Comparison of ENCODE assay signal across 25 mouse cellular contexts in genomic region chr6:72265664-72266063, GRCm38 (mm10). TPM values are rescaled to one million over a fixed set of nuclear protein-coding genes. Genes with fewer than 3 reads are reported as not detected.
DNase-seq lines count a peak whose midpoint lies in the region; ATAC-seq lines count a peak whose summit lies in the region.
"Had no signal": no experiment of that assay in that cellular context is flagged by ENCODE, and none has a peak within 500 bp of the region (broad histone marks: within the 10 kb centered on the region; RNA-seq: fewer than 3 reads in every experiment).

No protein-coding gene starts in this region.

- WGBS in liver, embryonic 16.5 days (ENCODE audit: insufficient replicate concordance) = 35% methylated on average over 6 of the region's 6 CpGs

- H3K36me3 ChIP-seq in liver, embryonic 16.5 days (ENCODE audit: control insufficient read depth, insufficient read depth) = no peaks in the 10 kb centered on the region
- H3K36me3 ChIP-seq: embryonic facial prominence, embryonic 12.5 days; limb, embryonic 15.5 days; lung, embryonic 15.5 days; midbrain, embryonic 10.5 days had no signal

- H3K27ac ChIP-seq in liver, embryonic 16.5 days (ENCODE audit: low read length) = no peak overlapping the region
- H3K27ac ChIP-seq: embryonic facial prominence, embryonic 12.5 days; limb, embryonic 15.5 days; lung, embryonic 15.5 days; midbrain, embryonic 10.5 days had no signal

- intact Hi-C loops in heart, postnatal 25 days (cut with DNase I) = no loop called here

- peaks cover 13% of the 10 kb centered on the region for H3K4me1 ChIP-seq in liver, embryonic 16.5 days (ENCODE audit: control insufficient read depth, low read depth, low read length)
- H3K4me1 ChIP-seq: embryonic facial prominence, embryonic 12.5 days had no signal

- H3K9ac ChIP-seq in liver, embryonic 16.5 days (ENCODE audit: low read depth, low read length) = no peak overlapping the region
- H3K9ac ChIP-seq: embryonic facial prominence, embryonic 12.5 days; limb, embryonic 15.5 days; lung, embryonic 15.5 days had no signal

- ATAC-seq in liver, embryonic 16.5 days (ENCODE audit: low read depth) = peak; percentile 14
- ATAC-seq in granulocyte monocyte progenitor cell, adult 5-6 weeks (replicated peaks; ENCODE audit: poor library complexity, severe bottlenecking) = peak; percentile 45; the same call in 1 of the 2 replicates
- ATAC-seq in megakaryocyte progenitor cell, adult 5-6 weeks (replicated peaks; ENCODE audit: poor library complexity) = peak; percentile 43
- ATAC-seq: forebrain, embryonic 14.5 days had no signal

- peaks cover 32% of the 10 kb centered on the region for H3K27me3 ChIP-seq in liver, embryonic 16.5 days (ENCODE audit: control insufficient read depth, insufficient read depth, low read depth, low read length)
- H3K27me3 ChIP-seq: lung, embryonic 15.5 days had no signal

- H3K9me3 ChIP-seq in liver, embryonic 16.5 days (replicated peaks; ENCODE audit: control insufficient read depth, low read length) = no peaks in the 10 kb centered on the region
- H3K9me3 ChIP-seq: embryonic facial prominence, embryonic 12.5 days; limb, embryonic 15.5 days; lung, embryonic 15.5 days; midbrain, embryonic 10.5 days had no signal

- DNase-seq in heart, adult 8-10 months (ENCODE audit: low spot score) = peak; percentile 54
- no peak for DNase-seq in heart, postnatal 25 days (ENCODE audit: low spot score)
- no peak for DNase-seq in liver
- no peak for DNase-seq in right cerebral cortex, postnatal 36 days (ENCODE audit: low spot score in 2 of 2)
- DNase-seq: cerebellum, adult 8-10 months; gastrocnemius, postnatal 25 days; right cerebral cortex, postnatal 25 days; thymus, adult 2 months had no signal

- H3K4me2 ChIP-seq in liver, embryonic 16.5 days (ENCODE audit: low read depth, low read length) = no peak overlapping the region
- H3K4me2 ChIP-seq: embryonic facial prominence, embryonic 12.5 days; limb, embryonic 15.5 days; lung, embryonic 15.5 days had no signal

- no peak overlapping the region for H3K4me3 ChIP-seq in liver, embryonic 16.5 days (ENCODE audit: low read depth, low read length)
- H3K4me3 ChIP-seq: embryonic facial prominence, embryonic 12.5 days; erythroblast, embryonic 14.5 days; limb, embryonic 15.5 days; lung, embryonic 15.5 days; midbrain, embryonic 10.5 days had no signal

RNA-seq across cellular contexts. Expression of gene Atoh8, which starts 30.3 kb away (rescaled TPM):
- total RNA-seq in heart, adult 8-10 months (2022) = 10 to 100 TPM in 2 of 4 experiments, 1 to 10 TPM in 2; 9.6 to 10.9 (median 10.1) TPM
- 10 to 100 TPM in 1 of 2 experiments, 1 to 10 TPM in 1; 6.1 to 12.4 TPM for total RNA-seq in heart, postnatal 25 days (2021)
- 0.90 and 0.92 TPM in 2 replicates for polyA plus RNA-seq in liver, embryonic 16.5 days (2015; fragmentation: Nextera tagmentation; extraction: Ambion mirVana)
- 1.5 TPM in 1 of 2 replicates, not detected in the other for total RNA-seq in granulocyte monocyte progenitor cell, adult 5-6 weeks (2014; fragmentation: Nextera tagmentation)
- total RNA-seq in granulocyte monocyte progenitor cell, adult 5-6 weeks (2017) = not detected in 2 replicates
- total RNA-seq in megakaryocyte progenitor cell, adult 5-6 weeks (2015) = not detected in 2 replicates
- not detected in 2 replicates for total RNA-seq in megakaryocyte progenitor cell, adult 5-6 weeks (2017)
- polyA plus RNA-seq: erythroblast, embryonic 14.5 days had no signal

RNA-seq across cellular contexts. Expression of gene Sftpb, which starts 38.7 kb away (rescaled TPM):
- total RNA-seq in heart, adult 8-10 months (2022) = under 1 TPM in 1 of 4 experiments, not detected in 3; 0.23 TPM
- under 1 TPM in 1 of 2 experiments, not detected in 1; 0.45 TPM for total RNA-seq in heart, postnatal 25 days (2021)
- polyA plus RNA-seq in liver, embryonic 16.5 days (2015; fragmentation: Nextera tagmentation; extraction: Ambion mirVana) = not detected in 2 replicates
- total RNA-seq in granulocyte monocyte progenitor cell, adult 5-6 weeks (2014; fragmentation: Nextera tagmentation) = not detected in 2 replicates
- total RNA-seq in granulocyte monocyte progenitor cell, adult 5-6 weeks (2017) = not detected in 2 replicates
- total RNA-seq in megakaryocyte progenitor cell, adult 5-6 weeks (2015) = not detected in 2 replicates
- not detected in 2 replicates for total RNA-seq in megakaryocyte progenitor cell, adult 5-6 weeks (2017)
- total RNA-seq: adrenal gland, postnatal 4 days; gastrocnemius, postnatal 25 days; layer of hippocampus, adult 8-10 months; left cerebral cortex, postnatal 36 days had no signal
- polyA plus RNA-seq: C2C12; cortical plate, adult 2 months; embryonic facial prominence, embryonic 12.5 days; erythroblast, embryonic 14.5 days; forebrain, embryonic 14.5 days; heart, embryonic 14.5 days; hindbrain, embryonic 11.5 days; limb, embryonic 15.5 days; midbrain, embryonic 10.5 days; stomach, embryonic 16.5 days had no signal
